Mouse (Mus musculus) kidney, embryonic 15.5 days (tissue): ENCODE measurements around the gene Rae1. TPM values are rescaled to one million over a fixed set of nuclear protein-coding genes. Genes with fewer than 3 reads are reported as not detected.
A peak's percentile ranks its signal among the peaks of the same experiment; 100 is the strongest.

Experiments used
- ATAC-seq: fragments of 200-750 bp; cut with Nextera tagmentation; replicated peaks from 2 replicates; pipeline ENCODE4 v1.8.0; 2017; ENCODE audit warnings: moderate TSS enrichment; ENCODE audit not compliant: low FRiP score
- H3K27ac ChIP-seq: fragments of 300-500 bp; sonication (generic); 2 replicates; pipeline ENCODE4 v1.5.1; 2015; ENCODE audit warnings: mild to moderate bottlenecking, inconsistent platforms
- H3K27me3 ChIP-seq: fragments of 300-500 bp; sonication (generic); 2 replicates; pipeline ENCODE4 v1.6.1; 2015; ENCODE audit warnings: inconsistent platforms
- H3K36me3 ChIP-seq: fragments of 300-500 bp; sonication (generic); 2 replicates; pipeline ENCODE4 v1.6.1; 2015; ENCODE audit warnings: inconsistent platforms
- H3K4me1 ChIP-seq: fragments of 300-500 bp; sonication (generic); 2 replicates; pipeline ENCODE4 v1.6.1; 2015; ENCODE audit warnings: inconsistent platforms
- H3K4me2 ChIP-seq: fragments of 300-500 bp; sonication (generic); 2 replicates; pipeline ENCODE4 v1.6.1; 2015; ENCODE audit warnings: moderate library complexity, mild to moderate bottlenecking, inconsistent platforms
- H3K4me3 ChIP-seq: fragments of 300-500 bp; sonication (generic); replicated peaks from 2 replicates; pipeline ENCODE4 v1.5.1; 2015; ENCODE audit warnings: mild to moderate bottlenecking, inconsistent platforms
- H3K9ac ChIP-seq: fragments of 300-500 bp; sonication (generic); 2 replicates; pipeline ENCODE4 v1.6.1; 2015; ENCODE audit warnings: mild to moderate bottlenecking, inconsistent platforms
- H3K9me3 ChIP-seq: fragments of 300-500 bp; sonication (generic); replicated peaks from 2 replicates; pipeline ENCODE4 v1.6.1; 2016; ENCODE audit warnings: inconsistent platforms
- WGBS: fragments of 180-500 bp; shearing (Covaris S2); methylation state at CpG from one replicate; pipeline ENCODE4 v1.1.7; 2015; ENCODE audit warnings: mixed read lengths; 5-methylcytosine and 5-hydroxymethylcytosine counted together
- polyA plus RNA-seq: library from polyadenylated mRNA; unstranded; fragments of >200 nt; fragmentation: Nextera tagmentation; extraction: Ambion mirVana; gene quantifications from 2 replicates; pipeline ENCODE4 v1.2.1, GENCODE M21; 2015

Rae1 gene
- polyA plus RNA-seq, 1 experiment from 2014 or later = 145 TPM

DNA sequence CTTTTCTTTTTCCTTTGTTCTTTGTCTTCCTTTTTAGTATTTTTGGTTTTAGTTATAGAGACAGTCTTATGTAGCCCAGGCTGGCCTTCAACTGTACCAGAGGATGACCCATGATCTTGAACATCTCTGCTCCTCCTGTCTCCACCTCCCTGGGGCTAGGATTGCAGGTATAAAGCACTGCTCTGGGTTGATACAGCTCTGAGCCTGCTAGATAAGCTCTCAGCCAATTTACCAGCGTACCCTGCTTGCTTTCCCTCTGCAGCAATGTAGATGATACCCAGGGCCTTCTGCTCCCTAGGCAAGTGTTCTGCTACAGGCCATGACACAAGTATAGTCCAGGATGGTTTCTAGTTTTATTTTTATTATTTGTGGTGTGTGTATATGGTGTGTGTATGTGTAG lies 42.0 kb downstream of the Rae1 start:
- no peaks in the 10 kb centered on the region for H3K27me3 ChIP-seq
- H3K9ac ChIP-seq = no peak overlapping the region
- no peaks in the 10 kb centered on the region for H3K36me3 ChIP-seq
- H3K4me3 ChIP-seq = no peak overlapping the region
- H3K27ac ChIP-seq = no peak overlapping the region
- ATAC-seq = no peak
- H3K4me2 ChIP-seq = no peak overlapping the region
- WGBS = 83% methylated on average over 1 of the region's 1 CpGs
- peaks cover 31% of the 10 kb centered on the region for H3K4me1 ChIP-seq
- H3K9me3 ChIP-seq = no peaks in the 10 kb centered on the region

DNA sequence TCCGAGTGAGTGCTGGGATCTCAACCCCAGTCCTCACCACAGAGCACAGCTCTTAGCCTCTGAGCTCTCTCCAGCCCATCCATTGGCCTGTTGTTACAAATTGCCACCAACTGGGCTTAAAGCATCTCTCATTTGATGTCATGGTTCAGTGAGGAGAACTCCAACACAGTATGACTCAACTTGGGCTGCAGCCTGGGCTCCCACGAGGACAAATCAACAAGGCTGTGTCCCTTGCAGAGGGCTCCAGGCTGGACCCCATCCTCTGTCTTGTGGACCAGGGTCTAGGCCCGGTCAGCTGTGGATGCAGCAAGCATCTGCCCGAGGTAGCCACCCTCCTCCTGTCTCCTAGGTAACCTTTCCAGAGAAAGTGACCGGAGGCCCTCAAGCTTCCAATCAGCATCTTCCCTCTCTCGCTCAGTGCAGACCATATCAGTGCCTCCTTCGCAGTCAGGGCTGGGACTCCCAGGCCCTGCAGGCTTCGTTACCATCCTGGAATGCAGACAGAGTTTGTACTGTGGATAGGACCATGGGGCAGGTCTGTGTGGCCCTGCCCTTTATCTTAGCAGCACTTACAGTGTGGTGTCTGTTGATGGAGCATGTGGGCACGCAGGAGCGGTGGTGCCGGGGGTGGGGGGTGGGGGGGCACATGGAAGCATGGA lies 42.7 kb downstream of the Rae1 start:
- peak; percentile 71 for ATAC-seq
- Histone ChIP-seq H3K36me3 (no peaks in the 10 kb centered on the region), H3K9me3 (no peaks in the 10 kb centered on the region), H3K4me3 (no peak overlapping the region), H3K4me1 (peaks cover 38% of the 10 kb centered on the region), H3K4me2 (no peak overlapping the region), H3K27me3 (no peaks in the 10 kb centered on the region), H3K27ac (peak overlapping the region; percentile 62), H3K9ac (no peak overlapping the region)
- 42% methylated on average over 11 of the region's 11 CpGs for WGBS

DNA sequence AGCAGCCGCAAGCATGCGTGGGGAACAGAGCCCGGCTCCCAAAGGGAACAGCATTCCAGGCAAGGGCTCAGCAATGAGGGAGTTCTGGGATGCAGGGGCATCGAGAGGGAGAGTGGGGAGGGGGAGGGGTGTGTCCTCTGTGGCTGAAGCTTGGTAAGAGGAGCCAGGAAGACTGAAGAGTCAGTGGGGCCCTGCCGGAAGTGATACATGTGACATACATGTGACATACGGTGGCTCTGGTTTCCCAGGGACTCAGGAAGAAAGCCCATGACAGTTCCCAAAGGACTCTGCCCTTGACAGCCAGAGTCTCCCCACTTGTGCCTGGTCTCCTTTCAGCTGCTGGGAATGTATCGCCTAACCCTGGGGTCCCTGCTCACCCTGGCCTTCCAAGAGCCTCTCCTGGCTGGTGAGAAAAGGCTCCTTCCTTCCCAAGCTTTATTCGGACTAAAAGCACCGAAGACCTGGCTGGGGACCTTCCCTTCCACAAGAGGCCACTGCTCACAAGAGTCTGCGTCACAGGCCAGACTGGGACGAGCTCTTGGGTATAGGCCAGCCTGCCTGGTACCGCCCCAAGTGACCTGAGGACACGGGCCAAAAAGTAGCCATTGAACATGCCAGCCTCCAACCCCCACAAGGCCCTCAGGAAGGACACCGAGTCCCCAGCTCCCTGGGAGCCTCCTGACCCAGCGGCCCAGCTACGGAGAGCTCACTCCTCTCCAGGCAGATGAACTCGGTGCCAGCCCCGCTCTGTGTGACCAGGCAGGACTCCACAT lies 44.5 kb downstream of the Rae1 start:
- H3K4me2 ChIP-seq = no peak overlapping the region
- no peak overlapping the region for H3K9ac ChIP-seq
- ATAC-seq = no peak
- WGBS = 76% methylated on average over 18 of the region's 18 CpGs
- no peaks in the 10 kb centered on the region for H3K36me3 ChIP-seq
- H3K9me3 ChIP-seq = no peaks in the 10 kb centered on the region
- no peak overlapping the region for H3K4me3 ChIP-seq
- H3K4me1 ChIP-seq = peaks cover 51% of the 10 kb centered on the region
- no peak overlapping the region for H3K27ac ChIP-seq
- H3K27me3 ChIP-seq = no peaks in the 10 kb centered on the region

DNA sequence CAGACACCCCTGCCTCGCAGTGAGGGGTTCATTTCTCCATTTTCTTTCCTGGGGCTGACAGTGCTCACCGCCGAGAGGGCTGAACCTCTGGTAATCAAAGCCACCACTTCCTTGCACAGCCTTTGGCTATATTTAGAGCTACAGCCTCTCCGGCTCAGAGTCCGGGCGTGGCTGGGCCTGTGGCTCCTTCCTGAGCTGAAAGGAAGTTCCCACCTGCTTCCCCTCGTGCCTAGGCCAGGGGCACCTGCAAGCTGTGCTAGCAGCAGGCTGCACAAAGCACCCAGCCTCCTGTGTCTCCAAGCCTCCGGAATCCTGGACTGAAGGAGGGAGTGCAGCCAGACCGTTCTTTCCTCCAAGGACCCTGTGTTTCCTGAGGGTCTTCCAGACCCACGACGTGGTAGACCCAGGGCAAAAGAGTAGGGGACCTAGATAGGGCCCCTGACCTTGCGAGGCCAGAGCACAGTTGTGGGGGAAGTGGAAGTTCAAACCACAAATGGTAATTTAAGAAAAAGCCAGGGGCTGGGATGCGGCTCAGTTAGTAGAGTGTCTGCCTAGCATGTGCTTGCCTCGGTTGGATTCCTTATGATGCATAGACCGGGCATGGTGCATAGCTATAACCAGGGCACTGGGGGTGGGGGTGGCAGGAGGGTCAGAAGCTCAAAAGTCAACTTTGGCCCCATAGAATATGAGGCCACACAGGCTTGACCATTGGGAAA lies 46.8 kb downstream of the Rae1 start:
- no peak overlapping the region for H3K9ac ChIP-seq
- H3K36me3 ChIP-seq = no peaks in the 10 kb centered on the region
- peaks cover 64% of the 10 kb centered on the region for H3K4me1 ChIP-seq
- no peak overlapping the region for H3K4me2 ChIP-seq
- H3K27me3 ChIP-seq = no peaks in the 10 kb centered on the region
- no peak for ATAC-seq
- H3K9me3 ChIP-seq = no peaks in the 10 kb centered on the region
- peak overlapping the region; percentile 58; the same call in 1 of the 2 replicates for H3K27ac ChIP-seq
- H3K4me3 ChIP-seq = no peak overlapping the region
- WGBS = 64% methylated on average over 15 of the region's 15 CpGs

DNA sequence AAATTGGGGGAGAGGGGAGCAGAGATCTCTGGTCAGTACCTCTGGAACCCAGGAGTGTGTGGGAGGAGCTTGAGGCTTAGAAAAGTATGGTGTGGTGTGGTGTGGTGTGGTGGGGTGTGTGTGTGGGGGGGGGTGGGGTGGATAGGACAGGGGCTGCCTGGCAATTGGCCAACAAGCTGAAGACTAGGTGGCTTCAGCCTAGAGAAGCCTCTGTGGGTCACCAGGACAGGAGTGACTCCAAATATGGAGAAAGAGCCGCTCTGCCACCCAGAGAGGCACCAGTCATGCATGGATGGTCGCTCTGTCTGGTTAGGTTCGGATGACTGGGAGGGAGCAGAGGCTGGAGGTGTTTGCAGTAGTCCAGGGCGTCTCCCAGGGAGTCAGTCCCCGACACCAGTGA lies 47.6 kb downstream of the Rae1 start:
- H3K4me2 ChIP-seq = 0 out of 2 replicates have a peak overlapping the region, but pooled peaks have one; percentile 19
- peak; percentile 49 for ATAC-seq
- no peaks in the 10 kb centered on the region for H3K9me3 ChIP-seq
- no peaks in the 10 kb centered on the region for H3K27me3 ChIP-seq
- peaks cover 60% of the 10 kb centered on the region for H3K4me1 ChIP-seq
- no peak overlapping the region for H3K9ac ChIP-seq
- no peaks in the 10 kb centered on the region for H3K36me3 ChIP-seq
- no peak overlapping the region for H3K4me3 ChIP-seq
- 35% methylated on average over 5 of the region's 5 CpGs for WGBS
- H3K27ac ChIP-seq = peak overlapping the region; percentile 58

DNA sequence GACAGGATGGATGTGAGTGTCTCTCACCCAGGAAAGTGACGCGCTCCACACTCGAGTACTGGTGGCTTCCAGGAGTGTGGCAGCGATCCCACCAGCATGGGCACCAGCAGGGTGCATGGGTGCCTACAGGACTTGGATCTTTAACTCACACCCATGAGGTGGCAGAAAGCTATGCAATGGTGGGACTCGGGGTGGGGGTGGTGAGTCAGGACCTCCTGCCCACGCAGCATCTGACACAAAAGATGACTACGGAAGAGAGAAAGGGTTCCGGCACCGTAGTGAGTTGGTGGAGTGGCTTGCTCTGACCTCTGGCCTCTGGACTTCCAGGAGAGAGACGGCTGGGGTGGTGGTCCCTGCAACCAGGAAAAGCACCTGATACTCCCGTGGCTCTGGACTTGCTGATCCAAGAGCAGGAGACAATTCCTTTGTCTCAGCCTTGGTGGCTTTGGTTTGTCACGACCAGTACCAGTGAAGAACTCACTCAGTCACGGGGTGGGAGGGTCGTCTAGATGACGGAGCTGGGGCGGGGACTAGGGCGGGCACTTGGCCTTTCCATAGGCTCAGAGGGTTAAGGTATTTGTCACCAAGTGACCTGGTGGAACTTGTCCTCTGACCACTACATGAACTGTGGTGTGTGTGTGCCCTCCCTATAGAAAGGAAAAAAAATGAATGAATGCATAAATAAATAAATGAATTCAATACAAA lies 48.3 kb downstream of the Rae1 start:
- no peaks in the 10 kb centered on the region for H3K36me3 ChIP-seq
- no peaks in the 10 kb centered on the region for H3K9me3 ChIP-seq
- ATAC-seq = peak; percentile 6; the same call in 1 of the 2 replicates
- peaks cover 53% of the 10 kb centered on the region for H3K4me1 ChIP-seq
- no peak overlapping the region for H3K9ac ChIP-seq
- H3K4me3 ChIP-seq = no peak overlapping the region
- no peaks in the 10 kb centered on the region for H3K27me3 ChIP-seq
- H3K27ac ChIP-seq = peak overlapping the region; percentile 58
- H3K4me2 ChIP-seq = 0 out of 2 replicates have a peak overlapping the region, but pooled peaks have one; percentile 19
- WGBS = 50% methylated on average over 17 of the region's 17 CpGs

DNA sequence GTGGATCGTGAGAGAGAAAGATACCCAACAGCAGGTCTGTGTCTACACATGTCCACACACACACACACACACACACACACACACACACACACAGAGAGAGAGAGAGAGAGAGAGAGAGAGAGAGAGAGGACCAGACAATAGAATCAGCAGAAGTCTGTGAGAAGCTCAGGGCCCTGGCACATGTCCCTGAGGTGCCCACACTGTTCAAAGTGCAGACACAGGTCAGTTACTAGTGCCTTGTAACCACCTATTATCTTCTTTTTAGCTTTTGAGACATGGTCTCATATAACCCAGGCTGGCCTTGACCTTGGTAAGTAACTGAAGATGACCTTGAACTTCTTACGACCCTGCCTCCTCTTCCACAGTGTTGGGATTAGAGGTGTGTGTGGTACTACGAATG lies 49.3 kb downstream of the Rae1 start:
- Histone ChIP-seq H3K4me1 (peaks cover 47% of the 10 kb centered on the region), H3K9me3 (no peaks in the 10 kb centered on the region), H3K4me3 (no peak overlapping the region), H3K27me3 (no peaks in the 10 kb centered on the region), H3K36me3 (no peaks in the 10 kb centered on the region), H3K27ac (no peak overlapping the region), H3K9ac (no peak overlapping the region), H3K4me2 (no peak overlapping the region)
- WGBS = 81% methylated on average over 3 of the region's 3 CpGs
- ATAC-seq = no peak

DNA sequence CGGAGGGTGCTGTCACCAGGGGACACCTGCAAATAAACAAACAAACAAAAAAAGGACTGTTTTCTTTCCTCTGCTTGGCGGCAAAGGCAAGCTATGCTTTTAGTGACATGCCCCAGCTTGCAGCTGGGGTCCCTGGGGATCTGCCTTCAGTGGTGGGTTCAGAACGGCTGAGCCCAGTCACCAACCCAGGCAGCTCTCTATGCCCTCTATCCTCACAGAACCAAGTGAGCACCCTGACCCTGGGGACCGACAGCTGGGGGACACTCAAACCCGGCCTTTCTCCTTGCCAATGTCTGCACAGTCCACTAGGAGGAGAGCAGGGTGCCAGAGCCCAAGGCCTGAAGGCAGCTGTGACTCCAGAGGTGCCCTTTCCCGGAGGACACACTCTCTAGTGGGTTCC lies 49.9 kb downstream of the Rae1 start:
- Histone ChIP-seq H3K9me3 (no peaks in the 10 kb centered on the region), H3K4me1 (peaks cover 42% of the 10 kb centered on the region), H3K4me3 (no peak overlapping the region), H3K27ac (no peak overlapping the region), H3K4me2 (no peak overlapping the region), H3K36me3 (no peaks in the 10 kb centered on the region), H3K9ac (no peak overlapping the region), H3K27me3 (no peaks in the 10 kb centered on the region)
- WGBS = 57% methylated on average over 6 of the region's 6 CpGs
- no peak for ATAC-seq

DNA sequence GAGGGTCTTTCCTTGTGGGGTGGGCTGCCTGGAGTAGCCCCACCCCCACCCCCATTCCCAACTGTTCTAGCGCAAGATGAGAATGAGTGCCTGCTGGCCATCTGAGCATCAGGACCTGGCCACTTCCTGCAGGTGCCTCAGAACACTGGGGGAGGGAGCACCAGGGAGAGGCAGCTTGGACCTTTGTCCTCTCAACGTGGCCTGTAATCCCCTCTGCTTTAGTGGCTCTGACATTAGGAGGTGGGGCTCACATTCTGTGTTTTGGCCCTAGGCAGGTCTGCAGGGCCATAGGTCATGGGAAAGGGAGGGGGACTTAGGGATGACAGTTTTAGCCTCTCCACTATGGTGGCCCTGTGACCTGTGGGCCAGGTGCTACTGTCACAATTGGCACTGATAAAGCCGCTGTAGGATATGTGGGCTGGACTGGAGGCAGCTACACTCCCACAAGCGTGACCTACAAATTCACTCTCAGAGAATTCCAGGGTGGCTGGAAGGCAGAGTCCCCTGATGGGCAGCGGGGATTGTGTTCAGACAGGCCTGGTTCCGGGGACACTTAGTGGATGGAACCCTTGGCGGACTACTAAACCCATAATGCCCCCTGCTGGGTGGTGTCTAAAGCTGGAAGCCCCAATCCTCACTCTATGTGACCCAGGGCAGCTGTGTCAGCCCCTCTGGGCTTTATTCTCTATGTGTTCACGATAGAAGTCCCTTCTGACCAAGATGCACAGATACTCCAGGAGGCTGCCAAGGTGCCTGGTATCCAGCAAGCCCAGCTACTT lies 50.9 kb downstream of the Rae1 start:
- Histone ChIP-seq H3K36me3 (no peaks in the 10 kb centered on the region), H3K4me3 (no peak overlapping the region), H3K27ac (no peak overlapping the region), H3K4me1 (peaks cover 40% of the 10 kb centered on the region), H3K9ac (no peak overlapping the region), H3K27me3 (no peaks in the 10 kb centered on the region), H3K4me2 (no peak overlapping the region), H3K9me3 (no peaks in the 10 kb centered on the region)
- 45% methylated on average over 8 of the region's 8 CpGs for WGBS
- ATAC-seq = no peak

DNA sequence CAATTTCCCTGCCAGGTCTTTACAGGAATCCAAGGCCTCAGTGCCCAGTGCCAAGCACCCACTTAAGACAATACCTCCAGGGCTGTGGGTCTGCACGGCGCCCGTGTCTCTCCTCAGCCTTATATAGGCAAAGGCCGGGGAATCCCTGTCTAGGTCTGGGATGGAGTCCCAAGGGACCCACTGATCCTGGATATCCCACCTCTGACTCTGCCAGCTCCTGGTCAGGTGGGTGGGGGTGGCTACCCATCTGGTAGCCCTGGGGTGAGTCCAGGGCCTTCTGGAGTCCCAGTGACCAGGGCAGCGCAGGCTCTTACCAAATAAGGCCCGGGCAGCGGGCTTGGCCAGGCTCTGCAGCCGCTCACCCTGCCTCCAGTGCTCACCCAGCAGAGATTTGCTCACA lies 53.0 kb downstream of the Rae1 start:
- H3K4me1 ChIP-seq = peaks cover 23% of the 10 kb centered on the region
- no peak overlapping the region for H3K9ac ChIP-seq
- WGBS = 93% methylated on average over 8 of the region's 8 CpGs
- H3K27ac ChIP-seq = no peak overlapping the region
- H3K9me3 ChIP-seq = no peaks in the 10 kb centered on the region
- no peak overlapping the region for H3K4me2 ChIP-seq
- H3K4me3 ChIP-seq = no peak overlapping the region
- H3K27me3 ChIP-seq = no peaks in the 10 kb centered on the region
- H3K36me3 ChIP-seq = no peaks in the 10 kb centered on the region
- ATAC-seq = no peak

DNA sequence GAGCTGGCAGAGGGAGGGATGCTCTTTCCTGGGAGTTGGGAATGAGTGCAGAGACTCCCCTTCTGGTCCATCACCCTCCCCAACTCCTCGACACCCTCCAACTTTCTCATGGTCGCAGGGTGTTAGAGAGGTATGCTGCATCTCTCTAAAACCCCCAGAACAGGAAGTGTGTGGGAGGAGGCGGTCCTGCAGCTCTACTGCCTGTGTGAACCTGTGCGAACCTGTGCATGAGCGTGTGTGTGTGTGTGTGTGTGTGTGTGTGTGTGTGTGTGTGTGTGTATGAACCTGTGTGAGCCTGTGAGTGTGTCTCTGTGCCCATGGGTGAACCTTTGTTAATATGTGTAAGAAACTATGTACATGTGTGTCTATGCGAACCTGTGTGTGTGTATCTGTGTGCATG lies 53.9 kb downstream of the Rae1 start:
- Histone ChIP-seq H3K4me3 (no peak overlapping the region), H3K36me3 (no peaks in the 10 kb centered on the region), H3K27me3 (no peaks in the 10 kb centered on the region), H3K9me3 (no peaks in the 10 kb centered on the region), H3K9ac (no peak overlapping the region), H3K27ac (no peak overlapping the region), H3K4me2 (no peak overlapping the region), H3K4me1 (peaks cover 14% of the 10 kb centered on the region)
- WGBS = 55% methylated on average over 6 of the region's 6 CpGs
- ATAC-seq = no peak
